Mouse (Mus musculus): ENCODE data around the gene Cyp11a1.

DNA sequence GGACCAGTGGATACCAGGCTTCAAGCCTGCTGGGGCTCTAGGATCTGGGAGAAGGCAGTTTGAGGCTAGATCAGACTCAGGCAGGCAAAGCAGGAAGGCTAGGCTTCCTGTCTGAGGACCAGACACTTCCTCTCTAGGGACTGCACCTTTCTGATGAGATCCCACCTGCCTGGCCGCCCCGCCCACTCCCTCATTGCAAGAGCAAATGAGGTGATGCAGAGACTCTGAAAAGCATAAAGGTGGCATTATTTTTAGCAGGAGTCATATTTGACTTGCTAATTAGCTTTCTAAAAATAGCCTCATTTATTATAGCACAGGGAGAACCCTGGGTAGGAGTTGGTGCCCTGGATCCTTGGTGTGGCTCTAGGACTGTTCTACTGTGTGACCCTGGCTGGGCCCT, 18.1 kb upstream of the Cyp11a1 start:
- TF ChIP-seq EP300 (IDR thresholded peaks at IDR 0.05; ENCODE audit: insufficient read depth, low read depth, low read length) (no peak), POLR2A (IDR thresholded peaks at IDR 0.05; ENCODE audit: insufficient read depth, low read length) (no peak)
